ENCODE assay signal across 29 mouse cellular contexts in genomic region chr13:21415750-21416149, GRCm38 (mm10). TPM values are rescaled to one million over a fixed set of nuclear protein-coding genes. Genes with fewer than 3 reads are reported as not detected.
DNase-seq lines count a peak whose midpoint lies in the region; ATAC-seq and TF ChIP-seq lines count a peak whose summit lies in the region.
"Had no signal": no experiment of that assay in that cellular context is flagged by ENCODE, and none has a peak within 500 bp of the region (broad histone marks: within the 10 kb centered on the region; RNA-seq: fewer than 3 reads in every experiment).

No protein-coding gene starts in this region.

- no peak overlapping the region for H3K4me3 ChIP-seq in intestine, embryonic 16.5 days (ENCODE audit: low read length)
- no peak overlapping the region for H3K4me3 ChIP-seq in intestine, postnatal 0 days (ENCODE audit: low read depth, low read length)
- H3K4me3 ChIP-seq in MEL (ENCODE audit: control insufficient read depth in 1 of 2, insufficient read depth in 1 of 2, low read depth in 2 of 2, low read length in 2 of 2) = no peak overlapping the region
- no peak overlapping the region for H3K4me3 ChIP-seq in liver, embryonic 14.5 days (ENCODE audit: insufficient read depth in 1 of 2, low read depth in 2 of 2, low read length in 2 of 2)
- H3K4me3 ChIP-seq: forebrain, embryonic 13.5 days; heart, embryonic 10.5 days; hindbrain, embryonic 13.5 days; limb, embryonic 12.5 days; midbrain, embryonic 12.5 days; myocyte; neural tube, embryonic 13.5 days had no signal

- H3K4me1 ChIP-seq in intestine, embryonic 16.5 days (ENCODE audit: control insufficient read depth, insufficient read depth, low read length) = peaks cover 4% of the 10 kb centered on the region; the same call in 1 of the 2 replicates
- peaks cover 7% of the 10 kb centered on the region; the same call in 1 of the 2 replicates for H3K4me1 ChIP-seq in intestine, postnatal 0 days (replicated peaks; ENCODE audit: control insufficient read depth, insufficient read depth, low read length)
- H3K4me1 ChIP-seq in MEL (ENCODE audit: control insufficient read depth in 1 of 2, insufficient read depth in 2 of 2, low read length in 2 of 2) = peaks cover 3 to 5% of the 10 kb centered on the region in 2 experiments; a peak in 3 of 4 replicates
- peaks cover 63 to 69% of the 10 kb centered on the region in 2 experiments for H3K4me1 ChIP-seq in liver, embryonic 14.5 days (replicated peaks; ENCODE audit: control insufficient read depth in 2 of 2, insufficient read depth in 2 of 2, low read length in 1 of 2)
- H3K4me1 ChIP-seq: forebrain, embryonic 13.5 days; hindbrain, embryonic 13.5 days; limb, embryonic 12.5 days; midbrain, embryonic 12.5 days; neural tube, embryonic 13.5 days had no signal

- TF ChIP-seq RAD21 in MEL (IDR thresholded peaks at IDR 0.05; ENCODE audit: low read depth, low read length) = no peak

- no peaks in the 10 kb centered on the region for H3K36me3 ChIP-seq in intestine, embryonic 16.5 days (ENCODE audit: control insufficient read depth, insufficient read depth, low read length)
- H3K36me3 ChIP-seq in intestine, postnatal 0 days (ENCODE audit: control insufficient read depth, insufficient read depth) = no peaks in the 10 kb centered on the region
- peaks cover 0 to 5% of the 10 kb centered on the region in 2 experiments; a peak in 2 of 4 replicates for H3K36me3 ChIP-seq in MEL (ENCODE audit: control insufficient read depth in 1 of 2, insufficient read depth in 2 of 2, low read length in 2 of 2)
- no peaks in the 10 kb centered on the region for H3K36me3 ChIP-seq in liver, embryonic 14.5 days (replicated peaks; ENCODE audit: control insufficient read depth, insufficient read depth, low read depth)
- H3K36me3 ChIP-seq: hindbrain, embryonic 13.5 days; limb, embryonic 12.5 days; midbrain, embryonic 12.5 days; neural tube, embryonic 13.5 days had no signal

- TF ChIP-seq POLR2A in MEL (IDR thresholded peaks at IDR 0.05; ENCODE audit: control insufficient read depth in 1 of 2, insufficient read depth in 1 of 2, low read depth in 1 of 2, low read length in 2 of 2, poor library complexity in 1 of 2) = no peak

- 89% methylated on average over 2 of the region's 2 CpGs for WGBS in intestine, embryonic 16.5 days
- 84% methylated on average over 2 of the region's 2 CpGs for WGBS in intestine, postnatal 0 days
- WGBS in liver, embryonic 14.5 days (ENCODE audit: insufficient replicate concordance) = 60% methylated on average over 2 of the region's 2 CpGs

- no peaks in the 10 kb centered on the region for H3K27me3 ChIP-seq in intestine, embryonic 16.5 days (replicated peaks; ENCODE audit: control insufficient read depth, insufficient read depth, low read length)
- no peaks in the 10 kb centered on the region for H3K27me3 ChIP-seq in intestine, postnatal 0 days (replicated peaks; ENCODE audit: control insufficient read depth, insufficient read depth, low read length)
- no peaks in the 10 kb centered on the region for H3K27me3 ChIP-seq in MEL (ENCODE audit: control insufficient read depth in 1 of 2, insufficient read depth in 2 of 2, low read length in 2 of 2)
- no peaks in the 10 kb centered on the region for H3K27me3 ChIP-seq in liver, embryonic 14.5 days (ENCODE audit: control insufficient read depth, insufficient read depth, low read length)
- H3K27me3 ChIP-seq: forebrain, embryonic 13.5 days; hindbrain, embryonic 13.5 days; limb, embryonic 12.5 days; megakaryocyte, embryonic 14.5 days; midbrain, embryonic 12.5 days; neural tube, embryonic 13.5 days had no signal

- TF ChIP-seq CTCF in intestine, postnatal 0 days (IDR thresholded peaks at IDR 0.05; ENCODE audit: low read depth) = no peak
- no peak for TF ChIP-seq CTCF in MEL (IDR thresholded peaks at IDR 0.05 in 2 of 3, conservative IDR thresholded peaks at IDR 0.05 in 1 of 3; ENCODE audit: control insufficient read depth in 1 of 3, insufficient read depth in 1 of 3, low read depth in 2 of 3, low read length in 3 of 3, poor library complexity in 1 of 3, severe bottlenecking in 1 of 3)
- TF ChIP-seq CTCF in liver, embryonic 14.5 days (IDR thresholded peaks at IDR 0.05; ENCODE audit: low read depth) = no peak

- peak overlapping the region; percentile 65; the same call in 1 of the 2 replicates for H3K27ac ChIP-seq in intestine, embryonic 16.5 days (ENCODE audit: low read length)
- no peak overlapping the region for H3K27ac ChIP-seq in intestine, postnatal 0 days (ENCODE audit: low read depth, low read length)
- no peak overlapping the region for H3K27ac ChIP-seq in MEL (ENCODE audit: control insufficient read depth, low read depth, low read length)
- H3K27ac ChIP-seq in liver, embryonic 14.5 days = peak overlapping the region; percentile 99
- H3K27ac ChIP-seq: forebrain, embryonic 13.5 days; hindbrain, embryonic 13.5 days; limb, embryonic 12.5 days; midbrain, embryonic 12.5 days; neural tube, embryonic 13.5 days had no signal

- no peak overlapping the region for H3K9ac ChIP-seq in intestine, embryonic 16.5 days (ENCODE audit: low read depth, low read length)
- H3K9ac ChIP-seq in intestine, postnatal 0 days (ENCODE audit: low read depth, low read length) = no peak overlapping the region
- H3K9ac ChIP-seq in MEL (ENCODE audit: control insufficient read depth, low read depth, low read length, poor library complexity, severe bottlenecking) = no peak overlapping the region
- peak overlapping the region; percentile 63 for H3K9ac ChIP-seq in liver, embryonic 14.5 days (replicated peaks)
- H3K9ac ChIP-seq: forebrain, embryonic 13.5 days; hindbrain, embryonic 13.5 days; limb, embryonic 12.5 days; midbrain, embryonic 12.5 days; neural tube, embryonic 13.5 days had no signal

- no peaks in the 10 kb centered on the region for H3K79me2 ChIP-seq in MEL (ENCODE audit: control insufficient read depth, insufficient read depth, low read length, poor library complexity)

- no peak for TF ChIP-seq EP300 in MEL (IDR thresholded peaks at IDR 0.05; ENCODE audit: low read depth in 1 of 2, low read length in 2 of 2)
- no peak for TF ChIP-seq EP300 in liver, embryonic 14.5 days (IDR thresholded peaks at IDR 0.05; ENCODE audit: low read depth)

- no peak for DNase-seq in MEL (ENCODE audit: low read depth, low spot score)
- no peak for DNase-seq in liver, embryonic 14.5 days (ENCODE audit: low read depth in 3 of 3, low spot score in 3 of 3)
- no peak for DNase-seq in thymus, postnatal 36 days
- no peak for DNase-seq in adrenal gland, postnatal 14 days
- no peak for DNase-seq in spleen, postnatal 4 days (ENCODE audit: low spot score in 2 of 2)
- DNase-seq: adrenal gland, postnatal 10 days; B cell, adult 2 months; cerebellum, adult 11 months; cerebellum, adult 9-10 months; cerebellum, postnatal 36 days; gastrocnemius, postnatal 10 days; heart, postnatal 4 days; kidney, adult 8-10 months; kidney, postnatal 10 days; lung, adult 18-20 months; lung, postnatal 4 days; thymus, adult 2 months; thymus, postnatal 4 days had no signal

- no peak for ATAC-seq in intestine, embryonic 16.5 days
- no peak for ATAC-seq in intestine, postnatal 0 days
- no peak for ATAC-seq in liver, embryonic 14.5 days (ENCODE audit: insufficient read depth)
- ATAC-seq: forebrain, embryonic 13.5 days; lung, postnatal 0 days had no signal

- H3K9me3 ChIP-seq in intestine, embryonic 16.5 days (ENCODE audit: control insufficient read depth, low read length) = no peaks in the 10 kb centered on the region
- H3K9me3 ChIP-seq in intestine, postnatal 0 days (ENCODE audit: control insufficient read depth) = no peaks in the 10 kb centered on the region
- no peaks in the 10 kb centered on the region for H3K9me3 ChIP-seq in MEL (replicated peaks; ENCODE audit: insufficient read depth, low read length)
- H3K9me3 ChIP-seq in liver, embryonic 14.5 days (ENCODE audit: control insufficient read depth, low read length) = no peaks in the 10 kb centered on the region
- H3K9me3 ChIP-seq: forebrain, embryonic 13.5 days; heart, embryonic 10.5 days; hindbrain, embryonic 13.5 days; limb, embryonic 12.5 days; megakaryocyte, embryonic 14.5 days; midbrain, embryonic 12.5 days; neural tube, embryonic 13.5 days had no signal

- no peak overlapping the region for H3K4me2 ChIP-seq in intestine, embryonic 16.5 days (ENCODE audit: low read depth, low read length)
- H3K4me2 ChIP-seq in intestine, postnatal 0 days (replicated peaks; ENCODE audit: low read depth) = no peak overlapping the region
- peak overlapping the region; percentile 71 for H3K4me2 ChIP-seq in liver, embryonic 14.5 days (ENCODE audit: low read depth)
- H3K4me2 ChIP-seq: forebrain, embryonic 13.5 days; hindbrain, embryonic 13.5 days; limb, embryonic 12.5 days; midbrain, embryonic 12.5 days; neural tube, embryonic 13.5 days had no signal

RNA-seq across cellular contexts. Expression of gene Zkscan3, which starts 13.2 kb away (rescaled TPM):
- polyA plus RNA-seq in intestine, embryonic 16.5 days (2015; fragmentation: Nextera tagmentation; extraction: Ambion mirVana) = 61.7 and 64.5 TPM in 2 replicates
- polyA plus RNA-seq in intestine, postnatal 0 days (2015; fragmentation: Nextera tagmentation; extraction: Ambion mirVana) = 37.1 and 40.6 TPM in 2 replicates
- total RNA-seq in MEL (2012; rRNA removed) = 16.9 and 17.8 TPM in 2 replicates
- polyA plus RNA-seq in MEL (2012; ENCODE audit: insufficient read depth in 1 of 2, insufficient read length in 2 of 2, low read depth in 1 of 2, low replicate concordance in 2 of 2, missing spikeins in 1 of 2) = 10 to 100 TPM in 1 of 2 experiments, not detected in 1; 17.1 TPM
- 18.6 and 24.5 TPM in 2 replicates for polyA plus RNA-seq in liver, embryonic 14.5 days (2012; rRNA removed)
- polyA plus RNA-seq in liver, embryonic 14.5 days (2014; fragmentation: Nextera tagmentation; extraction: Ambion mirVana) = 23.0 and 25.6 TPM in 2 replicates
- total RNA-seq in adrenal gland, postnatal 14 days (2021) = 57.7 and 64.0 TPM in 2 replicates

RNA-seq across cellular contexts. Expression of gene Pgbd1, which starts 25.1 kb away (rescaled TPM):
- 2.4 TPM in 2 replicates for polyA plus RNA-seq in intestine, embryonic 16.5 days (2015; fragmentation: Nextera tagmentation; extraction: Ambion mirVana)
- polyA plus RNA-seq in intestine, postnatal 0 days (2015; fragmentation: Nextera tagmentation; extraction: Ambion mirVana) = 0.47 and 0.60 TPM in 2 replicates
- 0.26 and 0.35 TPM in 2 replicates for total RNA-seq in MEL (2012; rRNA removed)
- under 1 TPM in 1 of 2 experiments, not detected in 1; 0.25 TPM for polyA plus RNA-seq in MEL (2012; ENCODE audit: insufficient read depth in 1 of 2, insufficient read length in 2 of 2, low read depth in 1 of 2, low replicate concordance in 2 of 2, missing spikeins in 1 of 2)
- polyA plus RNA-seq in liver, embryonic 14.5 days (2012; rRNA removed) = 0.94 and 1.3 TPM in 2 replicates
- 1.2 and 2.0 TPM in 2 replicates for polyA plus RNA-seq in liver, embryonic 14.5 days (2014; fragmentation: Nextera tagmentation; extraction: Ambion mirVana)
- 0.79 and 0.85 TPM in 2 replicates for total RNA-seq in adrenal gland, postnatal 14 days (2021)

RNA-seq across cellular contexts. Expression of gene Zscan26, which starts 37.8 kb away (rescaled TPM):
- polyA plus RNA-seq in intestine, embryonic 16.5 days (2015; fragmentation: Nextera tagmentation; extraction: Ambion mirVana) = 22.3 and 23.6 TPM in 2 replicates
- polyA plus RNA-seq in intestine, postnatal 0 days (2015; fragmentation: Nextera tagmentation; extraction: Ambion mirVana) = 11.4 and 14.7 TPM in 2 replicates
- 7.4 and 7.7 TPM in 2 replicates for total RNA-seq in MEL (2012; rRNA removed)
- 1 to 10 TPM in 1 of 2 experiments, not detected in 1; 8.0 TPM for polyA plus RNA-seq in MEL (2012; ENCODE audit: insufficient read depth in 1 of 2, insufficient read length in 2 of 2, low read depth in 1 of 2, low replicate concordance in 2 of 2, missing spikeins in 1 of 2)
- 7.0 and 9.5 TPM in 2 replicates for polyA plus RNA-seq in liver, embryonic 14.5 days (2012; rRNA removed)
- 4.2 and 4.6 TPM in 2 replicates for polyA plus RNA-seq in liver, embryonic 14.5 days (2014; fragmentation: Nextera tagmentation; extraction: Ambion mirVana)
- total RNA-seq in adrenal gland, postnatal 14 days (2021) = 32.2 and 35.4 TPM in 2 replicates

RNA-seq across cellular contexts. Expression of gene Nkapl, which starts 52.6 kb away (rescaled TPM):
- 1.8 and 2.0 TPM in 2 replicates for polyA plus RNA-seq in intestine, embryonic 16.5 days (2015; fragmentation: Nextera tagmentation; extraction: Ambion mirVana)
- polyA plus RNA-seq in intestine, postnatal 0 days (2015; fragmentation: Nextera tagmentation; extraction: Ambion mirVana) = 2.1 and 2.7 TPM in 2 replicates
- total RNA-seq in MEL (2012; rRNA removed) = 0.12 TPM in 1 of 2 replicates, not detected in the other
- polyA plus RNA-seq in MEL (2012; ENCODE audit: insufficient read depth in 1 of 2, insufficient read length in 2 of 2, low read depth in 1 of 2, low replicate concordance in 2 of 2, missing spikeins in 1 of 2) = under 1 TPM in 1 of 2 experiments, not detected in 1; 0.17 TPM
- polyA plus RNA-seq in liver, embryonic 14.5 days (2012; rRNA removed) = 0.19 and 0.25 TPM in 2 replicates
- 0.40 and 0.65 TPM in 2 replicates for polyA plus RNA-seq in liver, embryonic 14.5 days (2014; fragmentation: Nextera tagmentation; extraction: Ambion mirVana)
- total RNA-seq in adrenal gland, postnatal 14 days (2021) = 1.4 and 1.7 TPM in 2 replicates

RNA-seq across cellular contexts. Expression of gene Zscan12, which starts 53.1 kb away (rescaled TPM):
- polyA plus RNA-seq in intestine, embryonic 16.5 days (2015; fragmentation: Nextera tagmentation; extraction: Ambion mirVana) = 6.6 and 7.9 TPM in 2 replicates
- 3.5 and 3.9 TPM in 2 replicates for polyA plus RNA-seq in intestine, postnatal 0 days (2015; fragmentation: Nextera tagmentation; extraction: Ambion mirVana)
- 9.7 and 11.1 TPM in 2 replicates for total RNA-seq in MEL (2012; rRNA removed)
- polyA plus RNA-seq in MEL (2012; ENCODE audit: insufficient read depth in 1 of 2, insufficient read length in 2 of 2, low read depth in 1 of 2, low replicate concordance in 2 of 2, missing spikeins in 1 of 2) = 1 to 10 TPM in 1 of 2 experiments, not detected in 1; 6.8 TPM
- 1.2 and 2.5 TPM in 2 replicates for polyA plus RNA-seq in liver, embryonic 14.5 days (2012; rRNA removed)
- 2.9 and 4.0 TPM in 2 replicates for polyA plus RNA-seq in liver, embryonic 14.5 days (2014; fragmentation: Nextera tagmentation; extraction: Ambion mirVana)
- 8.0 and 10.1 TPM in 2 replicates for total RNA-seq in adrenal gland, postnatal 14 days (2021)

Comparison
In these comparisons a context has a peak if more than half of its experiments do, and no peak if none do; other contexts are left out.
1. H3K27ac ChIP-seq: peak in intestine, embryonic 16.5 days (single experiment) and liver, embryonic 14.5 days (single experiment); none in intestine, postnatal 0 days (single experiment) and MEL (single experiment).